Mouse (Mus musculus) spleen, adult 2 months (tissue): ENCODE results near the gene Zbtb8a.

Experiments
- CTCF ChIP-seq: fragments of 200-500 bp; IDR thresholded peaks from 2 replicates; pipeline ENCODE4 v1.5.1; 2011; ENCODE audit warnings: mild to moderate bottlenecking, inconsistent platforms; ENCODE audit not compliant: insufficient read depth, insufficient read length, insufficient replicate concordance; ENCODE audit errors: extremely low read depth
- POLR2A ChIP-seq: fragments of 200-500 bp; IDR thresholded peaks from 2 replicates; pipeline ENCODE4 v1.6.1; 2011; ENCODE audit warnings: low read depth, low read length, inconsistent platforms

- TF ChIP-seq CTCF = no peak
- TF ChIP-seq POLR2A = no peak
These were observed 31.3 kb downstream of the Zbtb8a start for GRCm38 (mm10) chr4:129346481-129347154.
